Mouse (Mus musculus) hindbrain, embryonic 12.5 days (tissue): ENCODE results near the gene Rnf150. TPM values are rescaled to one million over a fixed set of nuclear protein-coding genes. Genes with fewer than 3 reads are reported as not detected.
"Not testable (repeated sequence)": the region's sequence is repeated elsewhere in the genome, so short reads cannot be mapped to it uniquely, and the experiment has no call there.

Experiments used
- ATAC-seq: fragments of 200-750 bp; cut with Nextera tagmentation; 2 replicates; pipeline ENCODE4 v1.8.0; 2017; ENCODE audit warnings: moderate TSS enrichment; ENCODE audit not compliant: low FRiP score
- H3K27ac ChIP-seq: fragments of 300-500 bp; sonication (generic); 2 replicates; pipeline ENCODE4 v1.5.1; 2016; ENCODE audit warnings: mild to moderate bottlenecking
- H3K27me3 ChIP-seq: fragments of 300-500 bp; sonication (generic); 2 replicates; pipeline ENCODE4 v1.6.1; 2016; ENCODE audit warnings: mild to moderate bottlenecking
- H3K36me3 ChIP-seq: fragments of 300-500 bp; sonication (generic); 2 replicates; pipeline ENCODE4 v1.6.1; 2016; ENCODE audit warnings: mild to moderate bottlenecking
- H3K4me1 ChIP-seq: fragments of 300-500 bp; sonication (generic); 2 replicates; pipeline ENCODE4 v1.6.1; 2016
- H3K4me2 ChIP-seq: fragments of 300-500 bp; sonication (generic); replicated peaks from 2 replicates; pipeline ENCODE4 v1.6.1; 2016; ENCODE audit warnings: mild to moderate bottlenecking
- H3K4me3 ChIP-seq: fragments of 300-500 bp; sonication (generic); 2 replicates; pipeline ENCODE4 v1.5.1; 2016; ENCODE audit warnings: mild to moderate bottlenecking
- H3K9ac ChIP-seq: fragments of 300-500 bp; sonication (generic); 2 replicates; pipeline ENCODE4 v1.6.1; 2016; ENCODE audit warnings: mild to moderate bottlenecking, moderate library complexity
- H3K9me3 ChIP-seq: fragments of 300-500 bp; sonication (generic); replicated peaks from 2 replicates; pipeline ENCODE4 v1.6.1; 2016; ENCODE audit warnings: mild to moderate bottlenecking
- WGBS: fragments of 180-500 bp; shearing (Covaris S2); methylation state at CpG from one replicate; pipeline ENCODE4 v1.1.7; 2016; 5-methylcytosine and 5-hydroxymethylcytosine counted together
- polyA plus RNA-seq: library from polyadenylated mRNA; unstranded; fragments of >200 nt; fragmentation: Nextera tagmentation; extraction: Ambion mirVana; gene quantifications from 2 replicates; pipeline ENCODE4 v1.2.1, GENCODE M21; 2016

Gene Rnf150
- polyA plus RNA-seq, 1 experiment from 2014 or later, result 2.5 TPM

GRCm38 (mm10) chr8:83067906-83068305, 204.8 kb downstream of the Rnf150 start:
- WGBS, result 76% methylated on average over 7 of the region's 7 CpGs
- ATAC-seq, result no peak
- Histone ChIP-seq H3K4me1 (no peaks in the 10 kb centered on the region), H3K9me3 (no peaks in the 10 kb centered on the region), H3K27me3 (no peaks in the 10 kb centered on the region), H3K4me2 (no peak overlapping the region), H3K9ac (no peak overlapping the region), H3K27ac (no peak overlapping the region), H3K36me3 (no peaks in the 10 kb centered on the region), H3K4me3 (no peak overlapping the region)

DNA sequence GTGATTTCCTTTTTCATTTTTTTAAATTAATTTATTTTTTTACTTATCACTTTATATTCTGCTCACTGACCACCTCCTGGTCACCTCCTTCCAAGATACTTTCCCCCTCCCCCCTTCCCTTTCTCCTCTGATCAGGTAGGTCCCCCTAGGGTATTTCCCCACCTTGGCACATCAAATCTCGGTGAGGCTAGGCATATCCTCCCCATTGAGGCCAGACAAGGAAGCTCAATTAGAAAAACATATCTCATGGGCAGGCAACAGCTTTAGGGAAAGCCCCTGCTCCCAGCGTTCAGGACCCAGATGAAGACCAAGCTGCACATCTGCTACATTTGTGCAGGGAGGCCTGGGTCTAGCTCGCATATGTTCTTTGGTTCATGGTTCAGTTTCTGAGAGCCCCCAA, 211.1 kb downstream of the Rnf150 start:
- H3K4me1 ChIP-seq, result peaks cover 3% of the 10 kb centered on the region; the same call in 1 of the 2 replicates
- no peaks in the 10 kb centered on the region for H3K36me3 ChIP-seq
- no peak overlapping the region for H3K4me2 ChIP-seq
- no peak for ATAC-seq
- H3K9me3 ChIP-seq, result no peaks in the 10 kb centered on the region
- WGBS, result 85% methylated on average over 3 of the region's 3 CpGs
- H3K27me3 ChIP-seq, result no peaks in the 10 kb centered on the region
- no peak overlapping the region for H3K27ac ChIP-seq
- H3K9ac ChIP-seq, result no peak overlapping the region
- H3K4me3 ChIP-seq, result no peak overlapping the region

DNA sequence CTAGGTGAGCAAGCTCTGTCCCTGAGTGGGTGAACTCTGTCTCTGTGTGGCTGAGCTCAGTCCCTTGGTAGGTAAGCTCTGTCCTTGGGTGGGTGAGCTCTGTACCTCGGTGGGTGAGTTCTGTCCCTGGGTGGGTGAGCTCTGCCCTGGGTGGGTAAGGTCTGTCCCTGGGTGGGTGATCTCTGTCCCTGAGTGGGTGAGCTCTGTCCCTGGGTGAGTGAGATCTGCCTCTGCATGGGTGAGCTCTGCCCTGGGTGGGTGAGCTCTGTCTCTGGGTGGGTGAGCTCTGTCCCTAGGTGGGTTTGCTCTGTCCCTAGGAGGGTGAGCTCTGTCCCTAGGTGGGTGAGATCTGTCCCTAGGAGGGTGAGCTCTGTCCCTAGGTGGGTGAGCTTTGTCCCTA, 213.5 kb downstream of the Rnf150 start:
- WGBS, result 89% methylated on average over 1 of the region's 1 CpGs
- H3K4me3 ChIP-seq, result no peak overlapping the region
- no peak overlapping the region for H3K9ac ChIP-seq
- H3K9me3 ChIP-seq, result no peaks in the 10 kb centered on the region
- H3K36me3 ChIP-seq, result no peaks in the 10 kb centered on the region
- no peak for ATAC-seq
- peaks cover 3% of the 10 kb centered on the region; the same call in 1 of the 2 replicates for H3K4me1 ChIP-seq
- no peak overlapping the region for H3K4me2 ChIP-seq
- H3K27ac ChIP-seq, result no peak overlapping the region
- H3K27me3 ChIP-seq, result no peaks in the 10 kb centered on the region

DNA sequence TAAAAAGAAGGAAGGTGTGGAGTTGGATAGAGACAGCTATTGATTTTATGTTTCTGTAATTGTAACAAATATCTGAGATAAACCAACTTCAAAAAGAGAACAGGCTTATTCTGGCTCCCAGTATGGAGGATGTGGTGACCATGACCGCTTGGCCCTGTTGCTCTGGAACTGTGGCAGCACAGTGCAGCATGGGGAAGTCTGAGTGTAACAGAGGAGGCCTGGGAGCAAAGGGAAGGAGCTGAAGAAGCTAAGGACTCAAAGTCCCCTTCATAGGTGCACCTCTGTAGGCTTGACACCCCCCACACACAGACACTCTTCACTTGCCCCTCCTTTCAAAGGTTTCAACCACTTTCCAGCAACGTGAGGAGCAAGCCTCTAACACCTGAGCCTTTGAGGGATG, 214.2 kb downstream of the Rnf150 start:
- H3K27ac ChIP-seq, result no peak overlapping the region
- no peak for ATAC-seq
- no peak overlapping the region for H3K9ac ChIP-seq
- H3K4me1 ChIP-seq, result peaks cover 3% of the 10 kb centered on the region; the same call in 1 of the 2 replicates
- H3K4me3 ChIP-seq, result no peak overlapping the region
- H3K4me2 ChIP-seq, result no peak overlapping the region
- no peaks in the 10 kb centered on the region for H3K36me3 ChIP-seq
- WGBS, result 74% methylated on average over 2 of the region's 2 CpGs
- no peaks in the 10 kb centered on the region for H3K27me3 ChIP-seq
- H3K9me3 ChIP-seq, result no peaks in the 10 kb centered on the region

DNA sequence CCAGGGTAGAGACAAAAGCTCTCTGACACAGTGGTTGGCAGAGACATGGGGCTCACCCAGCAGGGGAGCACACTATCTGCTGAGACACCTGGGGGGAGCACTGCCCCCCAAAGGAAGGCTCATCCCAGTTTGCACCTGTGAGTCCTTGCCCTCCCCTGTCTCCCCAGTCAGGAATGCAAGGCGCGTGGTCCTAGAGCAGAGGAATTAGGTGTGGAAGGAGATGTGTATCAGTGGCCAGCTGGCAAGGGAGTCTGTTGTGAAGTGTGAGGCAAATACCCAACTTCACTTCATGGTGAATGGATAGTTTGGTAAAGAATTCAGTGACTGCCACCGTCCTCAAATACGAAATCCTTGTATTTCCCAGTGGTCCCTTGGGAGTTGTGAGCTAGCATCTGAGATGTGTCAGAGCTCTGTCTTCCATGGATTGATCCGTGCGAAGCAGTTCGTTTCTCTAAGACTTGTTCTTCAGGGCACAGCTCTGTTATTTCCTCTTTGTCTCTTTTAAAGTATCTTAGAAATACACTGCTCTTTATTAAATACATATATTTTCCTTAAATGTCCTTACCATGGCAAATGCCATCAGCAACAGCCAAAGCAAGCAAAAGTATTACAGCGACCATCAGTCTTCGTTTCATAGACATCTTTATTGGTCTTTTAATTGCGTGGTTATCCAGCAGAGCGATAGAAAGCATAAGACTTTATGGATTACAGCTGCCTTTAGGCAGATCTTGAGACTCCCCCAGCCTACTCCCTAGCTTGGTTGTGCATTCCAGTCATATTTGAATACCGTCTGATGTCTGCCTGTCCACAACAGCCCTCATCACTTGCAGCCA, 215.8 kb downstream of the Rnf150 start:
- no peak for ATAC-seq
- Histone ChIP-seq H3K36me3 (no peaks in the 10 kb centered on the region), H3K27me3 (no peaks in the 10 kb centered on the region), H3K4me3 (no peak overlapping the region), H3K4me1 (peaks cover 3% of the 10 kb centered on the region; the same call in 1 of the 2 replicates), H3K27ac (no peak overlapping the region), H3K9ac (no peak overlapping the region), H3K4me2 (no peak overlapping the region), H3K9me3 (no peaks in the 10 kb centered on the region)
- 67% methylated on average over 12 of the region's 12 CpGs for WGBS

- Histone ChIP-seq H3K4me1 (peaks cover 3% of the 10 kb centered on the region; the same call in 1 of the 2 replicates), H3K9me3 (no peaks in the 10 kb centered on the region), H3K27ac (no peak overlapping the region), H3K27me3 (no peaks in the 10 kb centered on the region), H3K36me3 (no peaks in the 10 kb centered on the region), H3K4me3 (no peak overlapping the region), H3K4me2 (no peak overlapping the region), H3K9ac (no peak overlapping the region)
- no peak for ATAC-seq
- whole genome bisulfite sequencing, result 90% methylated on average over 5 of the region's 5 CpGs
Observed at GRCm38 (mm10) chr8:83079534-83079844, 216.3 kb downstream of the Rnf150 start.

DNA sequence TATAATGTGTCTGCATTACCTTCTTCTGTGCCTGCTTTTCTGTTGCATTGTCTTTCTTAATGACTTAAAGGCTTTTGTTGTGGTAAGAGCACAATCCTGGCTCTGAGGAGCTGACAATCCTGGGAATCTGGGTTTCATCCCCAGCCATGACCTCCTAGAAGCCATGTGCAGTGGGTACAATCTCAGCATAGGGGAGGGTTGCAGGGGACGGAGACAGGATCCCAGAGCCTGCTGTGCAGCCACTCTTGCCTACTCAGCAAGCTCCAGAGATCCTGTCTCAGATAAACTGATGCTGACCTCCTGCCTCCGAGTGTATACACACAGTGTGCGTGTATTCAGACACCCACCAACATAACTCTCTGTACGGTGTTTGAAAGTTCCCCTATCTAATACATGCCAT, 218.1 kb downstream of the Rnf150 start:
- peaks cover 3% of the 10 kb centered on the region; the same call in 1 of the 2 replicates for H3K4me1 ChIP-seq
- H3K27ac ChIP-seq, result no peak overlapping the region
- H3K4me3 ChIP-seq, result no peak overlapping the region
- 62% methylated on average over 4 of the region's 4 CpGs for WGBS
- ATAC-seq, result no peak
- H3K4me2 ChIP-seq, result no peak overlapping the region
- no peaks in the 10 kb centered on the region for H3K27me3 ChIP-seq
- H3K9ac ChIP-seq, result no peak overlapping the region
- no peaks in the 10 kb centered on the region for H3K36me3 ChIP-seq
- H3K9me3 ChIP-seq, result no peaks in the 10 kb centered on the region

- WGBS, result 83% methylated on average over 8 of the region's 8 CpGs
Observed at GRCm38 (mm10) chr8:83081806-83082205, 218.7 kb downstream of the Rnf150 start.

GRCm38 (mm10) chr8:83082251-83082650, 219.1 kb downstream of the Rnf150 start:
- no peak for ATAC-seq
- 91% methylated on average over 7 of the region's 7 CpGs for WGBS
- no peaks in the 10 kb centered on the region for H3K27me3 ChIP-seq
- no peak overlapping the region for H3K4me2 ChIP-seq
- H3K4me3 ChIP-seq, result no peak overlapping the region
- peaks cover 3% of the 10 kb centered on the region; the same call in 1 of the 2 replicates for H3K4me1 ChIP-seq
- no peak overlapping the region for H3K27ac ChIP-seq
- no peaks in the 10 kb centered on the region for H3K36me3 ChIP-seq
- H3K9me3 ChIP-seq, result no peaks in the 10 kb centered on the region
- H3K9ac ChIP-seq, result no peak overlapping the region

More at GRCm38 (mm10) chr8:83081806-83082205, 218.7 kb downstream of the Rnf150 start:
- H3K9ac ChIP-seq, H3K36me3 ChIP-seq, H3K4me3 ChIP-seq, ATAC-seq, H3K9me3 ChIP-seq, H3K4me2 ChIP-seq, H3K27me3 ChIP-seq, H3K4me1 ChIP-seq, H3K27ac ChIP-seq: not testable (repeated sequence)

GRCm38 (mm10) chr8:83083452-83083851, 220.3 kb downstream of the Rnf150 start:
- Histone ChIP-seq H3K27me3 (no peaks in the 10 kb centered on the region), H3K4me3 (no peak overlapping the region), H3K36me3 (no peaks in the 10 kb centered on the region), H3K4me1 (peaks cover 3% of the 10 kb centered on the region; the same call in 1 of the 2 replicates), H3K9me3 (no peaks in the 10 kb centered on the region), H3K9ac (no peak overlapping the region), H3K27ac (no peak overlapping the region), H3K4me2 (no peak overlapping the region)
- ATAC-seq, result no peak
- 68% methylated on average over 6 of the region's 6 CpGs for WGBS

DNA sequence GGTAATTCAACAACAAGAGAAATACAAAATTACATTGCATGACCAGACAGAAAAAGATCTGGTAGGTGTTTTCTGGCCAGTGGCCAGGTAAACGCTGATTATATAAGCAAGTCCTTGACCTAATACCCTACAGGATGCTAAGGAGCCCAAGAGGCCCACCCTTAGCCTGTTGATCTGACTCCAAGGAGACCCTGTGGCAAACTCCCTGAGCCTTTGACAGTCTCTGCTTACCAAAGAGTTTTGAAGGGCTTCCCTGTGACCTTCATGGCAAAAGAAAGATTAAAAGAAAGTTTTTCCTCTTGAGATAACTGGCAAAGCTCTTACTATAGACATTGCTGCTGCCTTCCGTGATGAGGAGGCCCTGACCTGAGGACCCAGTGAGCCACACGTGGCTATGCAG, 222.4 kb downstream of the Rnf150 start:
- H3K9ac ChIP-seq, result no peak overlapping the region
- no peaks in the 10 kb centered on the region for H3K27me3 ChIP-seq
- H3K4me2 ChIP-seq, result no peak overlapping the region
- H3K4me3 ChIP-seq, result no peak overlapping the region
- no peaks in the 10 kb centered on the region for H3K4me1 ChIP-seq
- H3K9me3 ChIP-seq, result no peaks in the 10 kb centered on the region
- ATAC-seq, result no peak
- 74% methylated on average over 3 of the region's 3 CpGs for WGBS
- no peak overlapping the region for H3K27ac ChIP-seq
- H3K36me3 ChIP-seq, result no peaks in the 10 kb centered on the region

- 89% methylated on average over 8 of the region's 8 CpGs for WGBS
- no peaks in the 10 kb centered on the region for H3K36me3 ChIP-seq
- H3K27me3 ChIP-seq, result no peaks in the 10 kb centered on the region
- H3K4me2 ChIP-seq, result no peak overlapping the region
- H3K4me1 ChIP-seq, result no peaks in the 10 kb centered on the region
- no peaks in the 10 kb centered on the region for H3K9me3 ChIP-seq
- no peak for ATAC-seq
- no peak overlapping the region for H3K27ac ChIP-seq
- H3K4me3 ChIP-seq, result no peak overlapping the region
- H3K9ac ChIP-seq, result no peak overlapping the region
Observed at GRCm38 (mm10) chr8:83086625-83087024, 223.5 kb downstream of the Rnf150 start.

DNA sequence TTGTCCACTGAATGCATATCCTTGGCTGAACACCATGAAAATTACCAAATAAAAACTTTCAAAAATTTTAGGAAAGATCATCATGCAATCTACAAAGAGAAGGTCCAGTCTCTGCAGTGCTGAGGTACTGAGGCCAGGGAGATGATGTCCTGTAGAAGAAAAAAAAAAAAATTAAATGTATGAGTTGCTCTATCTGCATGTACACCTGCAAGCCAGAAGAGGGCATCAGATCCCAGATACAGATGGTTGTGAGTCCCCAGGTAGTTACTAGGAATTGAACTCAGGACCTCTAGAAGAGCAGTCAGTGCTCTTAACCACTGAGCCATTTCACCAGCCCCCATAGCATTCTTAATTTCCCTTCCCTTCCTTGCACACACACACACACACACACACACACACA, 224.4 kb downstream of the Rnf150 start:
- no peak for ATAC-seq
- H3K36me3 ChIP-seq, result no peaks in the 10 kb centered on the region
- H3K4me1 ChIP-seq, result no peaks in the 10 kb centered on the region
- H3K4me2 ChIP-seq, result no peak overlapping the region
- H3K9ac ChIP-seq, result no peak overlapping the region
- H3K27ac ChIP-seq, result no peak overlapping the region
- H3K9me3 ChIP-seq, result no peaks in the 10 kb centered on the region
- no peaks in the 10 kb centered on the region for H3K27me3 ChIP-seq
- H3K4me3 ChIP-seq, result no peak overlapping the region
